Mouse (Mus musculus) 3134 (cell line): Measurements from ENCODE around the gene Zfp36.

Experiments used
- DNase-seq: peaks from one replicate; pipeline ENCODE4 v3.0.0-alpha.2; 2011; ENCODE audit warnings: low spot score; ENCODE audit not compliant: insufficient read length; ENCODE audit errors: extremely low read depth

Zfp36 gene

DNA sequence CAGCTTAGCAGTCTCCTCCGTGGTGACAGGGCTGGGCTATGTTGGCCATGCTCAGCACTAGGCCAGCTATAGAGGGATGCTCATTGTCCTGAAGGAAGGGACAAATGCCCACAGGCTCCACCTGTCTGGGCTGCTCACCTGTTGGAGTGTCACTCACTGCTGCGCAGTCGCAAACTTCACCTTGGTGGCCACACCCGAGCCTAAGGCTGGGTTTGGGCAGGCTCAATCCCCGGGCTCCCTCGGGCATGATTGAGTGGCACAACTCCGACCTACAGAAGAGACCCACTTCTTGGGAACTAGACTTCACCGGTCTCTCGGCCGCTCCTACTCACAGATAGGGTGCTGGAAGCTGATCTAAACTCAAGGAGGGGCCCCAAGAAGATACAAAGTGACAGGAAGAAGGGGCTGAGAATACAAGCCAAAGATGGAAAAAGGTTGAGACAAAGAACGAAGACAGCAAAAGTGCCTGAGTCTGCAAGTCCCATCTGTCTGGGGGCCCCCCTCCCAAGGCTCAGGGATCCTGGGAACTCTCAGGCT lies 9.0 kb downstream of the Zfp36 start:
- no peak for DNase-seq

DNA sequence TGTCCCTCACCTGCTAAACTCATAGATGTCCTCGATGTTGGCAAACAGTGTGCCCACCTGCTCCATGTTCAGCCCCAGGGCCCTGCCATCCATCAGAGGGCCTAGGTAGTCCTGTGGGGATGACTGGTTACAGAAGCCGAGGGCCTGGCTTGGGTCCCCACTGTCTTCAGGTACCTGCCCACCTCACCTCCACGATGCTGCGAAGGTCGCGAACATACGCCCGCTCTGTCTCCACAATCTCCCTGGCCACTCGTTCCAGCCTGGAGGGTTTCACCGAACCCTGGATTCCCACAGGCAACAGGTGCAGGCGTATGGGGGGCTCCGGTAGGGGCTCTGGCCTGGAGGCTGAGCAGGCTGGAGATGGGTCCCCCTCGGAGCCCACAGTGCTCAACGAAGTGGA lies 10.0 kb downstream of the Zfp36 start:
- no peak for DNase-seq

DNA sequence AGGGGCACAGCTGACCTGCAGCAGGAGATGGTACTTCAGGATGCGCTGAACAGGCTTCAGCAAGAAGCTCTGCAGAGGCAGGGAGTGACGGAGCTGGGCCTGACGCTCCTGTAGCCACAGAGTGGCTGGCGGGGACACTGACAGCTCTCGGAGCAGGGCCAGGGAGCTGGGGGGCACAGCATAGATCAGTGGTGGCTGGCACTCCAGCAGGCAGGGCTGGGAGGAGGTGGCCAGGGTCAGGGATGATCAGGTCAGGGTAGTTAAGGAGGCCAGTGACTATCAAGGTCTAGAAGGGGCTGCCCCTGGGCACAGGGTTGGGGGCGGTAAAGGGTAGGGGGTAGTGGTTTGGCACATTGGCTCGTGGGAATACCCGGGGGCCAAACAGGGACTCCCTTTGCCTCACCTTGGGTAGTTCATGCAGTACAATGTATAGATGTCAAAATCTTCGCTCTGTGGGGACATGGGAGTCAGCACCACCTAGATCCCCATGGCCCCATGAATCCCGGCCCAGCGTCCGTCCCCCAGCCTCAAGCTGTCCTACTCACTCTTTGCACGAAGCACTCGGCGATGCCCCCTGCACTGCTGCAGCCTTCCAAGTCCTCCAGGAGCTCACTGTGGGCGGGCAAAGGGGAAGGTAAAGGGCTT lies 11.7 kb downstream of the Zfp36 start:
- no peak for DNase-seq

DNA sequence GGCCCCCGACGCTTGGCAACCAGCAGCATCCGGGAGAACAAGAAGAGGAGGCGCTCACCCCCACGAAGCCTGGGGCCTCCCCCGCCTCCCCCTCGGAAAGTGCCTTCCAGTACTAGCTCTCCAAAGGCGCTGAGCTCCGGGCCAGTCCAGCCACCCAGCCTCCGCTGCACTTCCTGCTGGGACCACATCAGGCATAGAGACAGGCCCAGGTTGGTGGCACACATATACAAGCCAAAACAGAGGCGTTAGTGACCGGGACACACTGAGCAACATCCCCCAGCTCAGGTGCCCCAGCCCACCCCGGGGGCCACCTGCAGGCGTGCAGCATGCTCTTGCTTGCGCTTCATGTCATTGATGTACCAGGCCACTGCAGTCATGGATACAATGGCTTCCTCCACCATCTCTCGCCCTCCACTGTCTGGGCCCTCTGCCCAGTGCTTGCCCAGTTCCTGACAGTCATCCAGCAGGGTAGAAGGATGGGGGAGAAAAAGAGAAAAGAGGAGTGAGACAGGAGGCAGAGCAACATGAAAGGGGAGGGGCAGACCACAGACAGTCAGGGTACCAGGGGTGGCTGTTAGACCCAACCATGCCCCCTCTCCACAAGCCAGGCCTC lies 12.3 kb downstream of the Zfp36 start:
- DNase-seq: no peak

DNA sequence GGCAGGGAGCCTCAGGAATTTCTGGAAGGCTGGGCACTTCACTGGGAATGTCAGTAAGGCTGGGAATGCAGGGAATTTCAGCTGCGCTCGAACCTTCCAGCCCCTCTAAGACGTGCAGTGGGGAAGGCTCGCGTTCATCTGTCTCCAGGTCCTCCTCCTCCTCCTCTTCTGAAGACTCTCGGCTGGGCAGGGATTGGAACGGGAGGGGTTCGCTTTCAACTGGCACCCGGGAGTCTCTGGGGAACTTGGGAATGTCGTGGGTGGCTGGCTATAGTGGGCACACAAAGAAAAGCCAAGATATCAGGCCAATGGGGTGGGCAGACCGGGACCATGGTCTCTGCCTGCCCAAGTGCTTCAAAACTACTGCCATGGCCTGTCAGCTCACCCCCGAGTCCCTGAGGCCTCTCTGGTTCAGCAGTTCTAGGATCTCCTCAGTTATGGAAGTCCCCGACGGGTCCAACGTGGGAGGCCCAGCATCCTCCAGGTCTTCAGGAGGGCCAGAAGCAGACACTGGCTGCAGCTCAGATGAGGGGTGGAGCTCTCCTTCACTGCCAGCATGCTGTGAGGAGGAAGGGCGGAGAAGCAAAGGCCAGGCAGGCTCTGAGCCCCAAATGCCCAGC lies 17.5 kb downstream of the Zfp36 start:
- no peak for DNase-seq

DNA sequence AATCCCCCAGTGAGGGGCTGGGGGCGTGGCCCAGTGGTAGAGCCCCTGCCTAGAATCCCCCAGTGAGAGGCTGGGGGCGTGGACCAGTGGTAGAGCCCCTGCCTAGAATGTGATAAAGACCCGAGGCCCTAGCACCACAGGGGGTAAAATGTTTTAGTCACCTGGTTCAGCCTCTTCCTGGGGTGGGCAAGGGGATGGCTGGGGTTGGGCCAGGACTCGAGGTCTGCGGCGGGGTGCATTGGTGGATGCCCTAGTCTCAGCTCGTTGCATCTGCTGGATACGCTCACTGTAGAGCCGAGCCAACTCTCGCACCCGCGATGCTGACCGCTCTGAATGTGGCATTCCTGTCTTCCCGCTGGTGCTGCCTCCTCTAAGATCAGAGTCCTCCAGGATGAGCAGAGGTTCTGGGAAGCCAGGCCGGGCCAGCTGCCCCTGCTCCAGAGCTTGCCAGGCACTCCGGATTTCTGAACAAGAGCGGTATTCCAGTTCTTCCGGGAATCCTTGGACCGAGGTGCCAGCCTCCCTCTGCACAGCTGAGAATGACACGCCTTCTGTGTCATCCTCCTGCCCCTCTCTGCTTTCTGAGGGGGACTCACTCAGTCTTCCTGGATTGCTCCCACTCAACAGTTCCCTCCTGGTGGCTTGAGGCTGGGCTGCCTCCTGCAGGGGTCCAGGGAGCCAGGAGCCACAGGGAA lies 18.3 kb downstream of the Zfp36 start:
- DNase-seq: no peak

DNA sequence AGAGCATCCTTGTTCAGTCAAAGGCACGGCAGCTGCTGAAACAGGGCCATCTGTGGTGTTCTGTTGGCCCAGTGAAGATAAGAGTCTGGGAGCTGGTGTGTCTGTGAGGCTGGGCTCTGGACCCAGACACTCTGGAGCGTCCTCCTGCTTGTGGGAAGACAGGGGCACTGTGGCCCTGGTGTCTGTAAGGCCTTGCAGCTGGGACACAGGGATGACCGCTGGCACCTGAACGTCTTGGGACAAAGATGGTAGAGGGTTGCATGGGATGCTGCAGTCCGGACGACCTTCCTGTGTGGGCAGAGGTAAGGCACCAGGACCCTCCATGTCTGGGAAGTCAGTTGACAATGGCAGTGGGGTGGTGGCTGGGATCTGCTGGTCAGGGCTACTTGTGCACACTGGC lies 19.8 kb downstream of the Zfp36 start:
- no peak for DNase-seq

DNA sequence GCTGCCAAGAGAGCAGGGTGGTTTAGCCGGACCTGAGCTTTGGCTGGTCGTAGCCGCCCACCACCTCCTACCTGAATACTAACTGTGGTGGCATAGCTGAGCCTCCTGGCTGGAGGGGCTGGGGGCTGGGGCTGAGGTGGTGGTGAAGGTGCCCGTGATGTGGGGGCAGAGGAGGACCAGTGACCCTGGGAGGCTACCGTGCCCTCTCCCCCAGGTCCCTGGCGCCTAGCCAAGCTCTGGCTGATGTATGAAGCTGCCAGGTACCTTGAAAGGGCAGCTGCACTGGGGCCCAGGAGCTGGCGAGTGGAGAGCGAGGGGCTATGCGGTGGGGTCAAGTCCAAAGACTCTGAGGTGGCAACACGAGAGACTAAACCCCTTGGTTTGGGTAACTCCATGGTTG lies 20.2 kb downstream of the Zfp36 start:
- DNase-seq: no peak

DNA sequence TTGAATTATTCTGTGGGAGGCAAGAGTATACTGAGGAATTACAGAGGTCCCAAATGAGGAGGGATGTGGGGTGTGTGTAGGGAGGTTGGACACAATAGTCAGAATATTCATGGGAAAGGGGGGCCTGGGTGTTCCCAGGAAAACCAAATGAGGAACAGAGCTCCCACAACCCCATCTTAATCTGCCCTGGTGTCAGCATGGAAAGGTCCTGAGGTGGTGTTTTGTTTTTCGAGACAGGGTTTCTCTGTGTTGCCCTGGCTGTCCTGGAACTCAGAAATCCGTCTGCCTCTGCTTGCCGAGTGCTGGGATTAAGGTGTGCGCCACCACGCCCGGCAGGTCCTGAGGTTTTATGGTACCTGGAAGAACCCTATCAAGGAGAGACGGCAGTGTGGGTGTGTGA lies 21.6 kb downstream of the Zfp36 start:
- DNase-seq: no peak

DNA sequence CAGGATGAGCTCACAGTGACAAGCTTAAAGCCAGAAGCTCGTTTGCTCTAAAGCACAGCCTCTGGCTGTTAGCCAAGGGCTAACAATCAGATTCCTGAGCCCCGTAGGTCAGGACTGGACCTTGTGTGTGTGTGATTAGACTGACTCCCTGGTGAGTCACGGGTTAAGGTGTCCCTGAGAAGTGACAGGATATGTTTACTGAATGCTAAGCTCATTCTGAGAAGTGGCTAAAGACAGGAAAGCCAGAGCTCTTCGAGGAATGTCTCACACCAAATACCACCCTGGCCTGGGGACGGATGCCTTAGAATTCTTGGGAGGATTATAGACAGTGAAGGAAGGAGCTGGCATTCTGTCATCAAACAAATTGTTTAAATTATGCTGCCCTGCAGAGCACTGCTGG lies 22.1 kb downstream of the Zfp36 start:
- DNase-seq: no peak

DNA sequence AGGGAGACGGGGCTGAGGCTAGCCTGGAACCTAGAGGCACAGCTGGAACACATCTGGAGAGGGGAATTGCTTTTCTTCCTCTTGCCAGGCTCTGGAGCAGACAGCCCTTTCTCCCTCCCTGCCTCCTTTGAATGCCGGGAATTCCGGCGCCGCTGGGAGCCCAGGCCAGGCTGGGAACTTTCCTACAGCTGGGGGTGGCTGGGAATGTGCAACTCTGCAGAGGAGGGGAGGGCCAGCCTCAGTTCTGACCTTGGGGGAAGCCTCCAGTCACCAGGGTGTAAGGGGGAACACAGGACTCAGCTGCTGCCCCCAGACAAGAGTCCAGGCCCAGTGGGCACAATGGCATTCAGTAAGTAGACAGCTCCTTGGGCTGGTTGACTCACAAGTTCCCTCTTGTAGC lies 23.1 kb downstream of the Zfp36 start:
- DNase-seq: no peak

DNA sequence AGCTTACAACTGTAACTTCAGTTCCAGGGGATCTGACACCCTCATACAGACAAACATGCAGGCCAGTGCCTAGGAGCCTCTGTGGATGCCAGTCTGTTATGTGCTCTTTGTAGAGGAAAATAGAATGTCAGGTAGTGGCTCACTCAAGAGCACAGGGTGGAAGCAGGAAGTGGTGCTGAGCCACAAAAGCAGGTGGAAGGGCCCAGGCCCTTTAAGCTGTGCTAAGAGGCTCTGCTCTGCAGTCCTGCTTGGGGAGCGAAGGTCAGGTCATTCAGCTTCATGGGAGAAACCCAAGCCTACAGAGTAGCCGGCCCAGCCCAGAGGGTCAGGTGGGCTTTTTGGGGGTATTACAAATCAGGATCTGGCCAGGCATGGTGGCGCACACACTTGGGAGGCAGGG lies 24.8 kb downstream of the Zfp36 start:
- DNase-seq: no peak

DNA sequence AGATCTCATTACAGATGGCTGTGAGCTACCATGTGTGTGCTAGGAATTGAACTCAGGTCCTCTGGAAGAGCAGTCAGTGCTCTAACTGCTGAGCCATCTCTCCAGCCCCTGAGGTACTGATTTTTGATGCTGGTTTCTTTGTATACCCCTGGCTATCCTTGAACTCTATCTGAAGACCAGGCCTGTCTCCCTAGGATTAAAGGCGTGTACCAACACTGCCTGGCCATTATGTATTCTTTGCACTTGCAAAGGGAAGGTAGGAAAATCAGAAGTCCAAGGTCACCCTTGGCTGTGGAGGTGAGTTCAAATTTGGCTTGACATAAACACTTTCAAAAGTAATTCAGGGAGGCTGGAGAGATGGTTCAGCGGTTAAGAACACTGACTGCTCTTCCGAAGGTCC lies 25.5 kb downstream of the Zfp36 start:
- DNase-seq: no peak

DNA sequence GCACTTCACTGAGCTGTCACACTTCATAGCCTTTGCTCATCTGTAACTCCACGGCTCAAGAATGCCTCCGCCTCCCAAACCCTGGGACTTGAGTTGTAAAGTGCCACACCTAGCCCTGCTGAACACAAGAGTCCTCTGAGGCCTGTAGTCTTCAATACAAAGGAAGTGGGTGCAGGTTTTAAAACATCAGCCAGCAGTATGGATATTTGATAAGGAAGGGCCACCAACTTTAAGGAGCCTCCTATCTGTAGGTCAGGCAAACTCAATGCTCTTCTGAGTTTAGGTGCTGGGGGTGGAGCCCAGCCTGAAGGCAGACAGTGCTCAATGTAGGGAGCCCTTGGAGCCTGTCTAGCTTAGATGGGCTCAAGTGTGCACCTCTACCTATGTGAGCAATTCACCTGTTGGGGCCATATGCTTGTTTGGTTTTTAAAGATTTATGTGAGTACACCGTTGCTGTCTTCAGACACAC lies 25.9 kb downstream of the Zfp36 start:
- no peak for DNase-seq

DNA sequence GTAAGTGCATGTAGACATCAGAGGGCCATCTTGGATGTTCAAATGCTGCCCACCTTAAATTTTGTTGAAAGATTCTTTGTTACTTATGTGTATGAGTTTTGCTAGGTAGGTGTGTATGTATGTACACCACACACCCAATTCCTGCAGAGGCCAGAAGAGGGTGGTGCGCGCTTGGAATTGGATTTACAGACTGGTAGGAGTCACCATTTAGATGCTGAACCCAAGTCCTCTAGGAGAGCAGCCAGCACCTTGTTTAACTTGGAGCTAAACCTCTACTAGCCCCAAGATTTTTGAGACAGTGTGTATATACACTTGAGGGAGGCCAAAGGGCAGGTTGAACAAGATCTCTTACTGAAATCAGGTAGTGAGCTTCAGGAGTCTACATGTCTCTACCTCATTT lies 26.8 kb downstream of the Zfp36 start:
- no peak for DNase-seq

DNA sequence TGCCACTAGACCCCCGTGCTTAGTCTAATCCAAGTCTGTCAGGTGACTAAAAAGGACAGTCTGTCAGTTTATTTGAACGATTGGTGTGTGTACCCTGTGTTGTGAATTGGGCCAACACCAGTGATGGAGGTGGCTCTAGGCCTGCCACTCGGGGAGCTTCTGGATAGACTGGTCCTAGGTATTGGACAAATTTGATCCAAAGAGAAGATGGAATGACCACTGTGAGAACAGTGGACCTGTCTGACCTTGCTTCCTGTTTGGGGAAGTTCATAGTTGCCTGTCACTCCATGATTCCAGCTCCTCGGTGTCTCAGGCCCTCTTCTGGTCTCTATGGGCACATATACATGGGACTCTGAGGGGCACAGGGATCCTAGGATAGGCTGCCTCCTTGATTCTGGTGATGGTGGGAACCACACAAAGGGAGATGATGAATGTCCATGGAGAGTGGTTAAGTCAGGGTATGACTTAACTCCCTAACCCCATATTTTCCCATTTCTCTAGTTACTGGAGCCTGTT lies 28.3 kb downstream of the Zfp36 start:
- no peak for DNase-seq

DNA sequence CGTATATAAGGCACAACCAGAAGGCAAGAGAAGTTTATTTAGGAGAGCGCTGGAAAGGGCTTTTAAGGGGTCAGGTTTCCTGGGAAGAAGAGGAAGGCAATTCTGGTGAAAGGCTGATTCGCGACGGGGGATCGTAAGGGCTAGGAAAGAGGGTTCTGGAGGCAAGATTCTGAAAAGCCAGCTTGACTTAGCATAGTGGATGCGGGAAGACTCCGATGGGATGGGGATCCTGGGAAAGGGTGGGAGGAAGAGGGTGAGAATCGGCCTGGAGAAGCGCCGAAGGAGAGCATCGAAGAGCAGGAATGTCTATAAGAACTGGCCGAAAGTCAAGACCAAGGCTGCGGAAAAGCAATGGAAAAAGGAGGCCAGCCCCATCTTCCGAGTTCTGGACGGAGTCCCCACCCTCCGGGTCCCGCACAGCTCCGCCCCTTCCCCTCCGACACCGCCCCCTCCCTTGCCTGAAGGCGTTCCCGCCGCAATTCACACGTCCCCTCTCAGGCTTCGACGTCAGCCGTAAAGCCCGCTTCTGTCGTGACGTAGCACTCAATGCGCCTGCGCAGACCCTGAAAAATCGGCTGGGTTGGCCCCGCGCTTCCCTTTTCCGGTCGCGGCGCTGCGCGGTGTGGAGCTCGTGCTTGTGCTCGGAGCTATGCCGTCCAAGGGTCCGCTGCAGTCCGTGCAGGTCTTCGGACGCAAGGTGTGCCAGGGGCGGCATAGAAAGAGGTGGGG lies 29.7 kb downstream of the Zfp36 start, which contains the start of gene Rps16:
Gene Rps16 (plus strand): TSS at position 498 of the 729 bp plus-strand sequence.
- peak; percentile 97 for DNase-seq

DNA sequence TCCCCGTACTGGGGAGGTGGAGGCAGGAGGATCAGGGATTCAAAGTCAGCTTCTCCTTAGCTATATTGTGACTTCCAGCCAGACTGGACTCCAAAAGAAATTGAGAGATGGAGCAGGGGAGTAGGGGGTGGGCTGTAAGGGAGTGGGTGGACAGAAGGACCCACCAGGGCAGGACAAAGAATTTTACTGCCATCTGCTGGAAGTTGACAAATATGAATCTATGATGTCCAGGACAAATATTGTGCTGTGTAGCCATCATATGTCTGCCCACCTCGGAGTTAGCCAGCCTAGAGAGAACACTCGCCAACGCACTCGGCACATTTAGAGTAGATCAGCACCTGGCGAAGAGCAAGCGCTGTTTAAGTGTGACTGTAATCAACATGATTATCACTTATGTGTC lies 31.5 kb downstream of the Zfp36 start:
- DNase-seq: no peak

DNA sequence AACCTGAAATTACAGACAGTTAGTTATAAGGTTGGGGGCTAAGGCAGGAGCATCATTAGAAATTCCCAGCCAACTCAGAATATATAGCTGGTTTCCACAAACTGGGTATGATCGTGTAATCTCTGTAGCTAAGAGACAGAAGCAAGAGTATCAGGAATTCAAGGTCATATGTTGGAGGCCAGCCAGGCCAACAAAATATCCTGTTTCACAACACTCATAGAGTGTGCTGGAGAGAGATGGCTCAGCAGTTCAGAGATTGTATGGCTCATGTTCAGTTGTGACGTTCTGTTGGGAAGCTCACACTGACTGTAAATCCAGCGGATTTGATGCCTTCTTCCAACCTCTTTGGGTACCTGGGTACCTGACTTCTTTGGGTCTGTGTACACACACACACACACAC lies 32.3 kb downstream of the Zfp36 start:
- DNase-seq: no peak

DNA sequence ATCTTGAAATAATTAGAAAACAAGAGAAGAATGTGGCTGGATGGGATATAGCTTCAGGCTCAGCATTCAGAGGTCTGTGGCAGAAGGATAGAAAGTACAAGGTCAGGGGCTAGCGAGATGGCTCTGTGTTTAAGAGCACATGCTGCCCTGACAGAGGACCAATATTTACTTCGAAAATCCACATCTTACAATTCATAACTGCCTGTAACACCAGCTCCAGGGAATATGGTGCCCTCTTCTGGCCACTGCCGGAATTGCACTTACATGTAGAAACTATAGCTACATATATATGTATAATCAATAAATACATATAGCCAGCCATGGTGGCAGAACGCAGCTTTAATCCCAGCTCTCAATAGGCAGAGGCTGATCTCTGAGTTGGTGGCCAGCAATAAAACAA lies 35.4 kb downstream of the Zfp36 start:
- no peak for DNase-seq

DNA sequence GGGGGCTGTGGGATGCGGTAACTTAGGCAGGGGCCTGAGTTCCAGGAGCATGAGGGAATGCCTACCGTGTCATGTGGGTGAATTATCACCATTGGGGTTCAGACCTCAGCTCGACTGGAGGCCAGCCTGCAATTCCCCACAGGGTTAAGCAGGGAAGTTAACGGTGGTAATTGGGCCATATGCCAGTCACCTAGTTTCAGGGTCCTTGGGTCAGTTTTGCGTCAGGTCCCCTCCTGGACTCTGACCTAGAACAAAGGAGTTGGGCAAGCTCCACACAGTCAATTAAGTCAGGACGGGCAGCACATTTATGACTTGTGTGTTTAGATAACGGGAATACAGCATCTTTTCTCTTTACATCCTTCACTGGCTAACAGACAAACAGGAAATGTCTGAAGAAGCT lies 38.7 kb downstream of the Zfp36 start:
- no peak for DNase-seq
